Mouse (Mus musculus) neural tube, embryonic 11.5 days (tissue): ENCODE data around the gene Srcap. TPM values are rescaled to one million over a fixed set of nuclear protein-coding genes. Genes with fewer than 3 reads are reported as not detected.
A peak's percentile ranks its signal among the peaks of the same experiment; 100 is the strongest.
"Not testable (repeated sequence)": the region's sequence is repeated elsewhere in the genome, so short reads cannot be mapped to it uniquely, and the experiment has no call there.

Experiments used
- ATAC-seq: fragments of 200-750 bp; cut with Nextera tagmentation; 2 replicates; pipeline ENCODE4 v1.8.0; 2017; ENCODE audit warnings: moderate number of reproducible peaks, mild to moderate bottlenecking, moderate TSS enrichment, moderate library complexity; ENCODE audit not compliant: insufficient read depth, low FRiP score, low TSS enrichment
- DNase-seq: peaks from one replicate; pipeline ENCODE4 v3.0.0-alpha.2; 2015; ENCODE audit warnings: low spot score
- H3K27ac ChIP-seq: fragments of 300-500 bp; sonication (generic); 2 replicates; pipeline ENCODE4 v1.5.1; 2014; ENCODE audit warnings: low read depth, mild to moderate bottlenecking, low read length
- H3K27me3 ChIP-seq: fragments of 300-500 bp; sonication (generic); 2 replicates; pipeline ENCODE4 v1.6.1; 2014; ENCODE audit warnings: mild to moderate bottlenecking, low read length, mixed read lengths; ENCODE audit not compliant: control insufficient read depth, insufficient read depth
- H3K36me3 ChIP-seq: fragments of 300-500 bp; sonication (generic); 2 replicates; pipeline ENCODE4 v1.6.1; 2014; ENCODE audit warnings: mild to moderate bottlenecking, low read length, moderate library complexity, mixed read lengths; ENCODE audit not compliant: control insufficient read depth, insufficient read depth
- H3K4me1 ChIP-seq: fragments of 300-500 bp; sonication (generic); 2 replicates; pipeline ENCODE4 v1.6.1; 2014; ENCODE audit warnings: low read length, mixed read lengths; ENCODE audit not compliant: control insufficient read depth, insufficient read depth
- H3K4me2 ChIP-seq: fragments of 300-500 bp; sonication (generic); 2 replicates; pipeline ENCODE4 v1.6.1; 2014; ENCODE audit warnings: low read depth, mild to moderate bottlenecking, moderate library complexity
- H3K4me3 ChIP-seq: fragments of 300-500 bp; sonication (generic); 2 replicates; pipeline ENCODE4 v1.5.1; 2014; ENCODE audit warnings: low read depth, low read length
- H3K9ac ChIP-seq: fragments of 300-500 bp; sonication (generic); 2 replicates; pipeline ENCODE4 v1.6.1; 2014; ENCODE audit warnings: mild to moderate bottlenecking, low read length
- H3K9me3 ChIP-seq: fragments of 300-500 bp; sonication (generic); 2 replicates; pipeline ENCODE4 v1.6.1; 2016; ENCODE audit warnings: low read length; ENCODE audit not compliant: control insufficient read depth
- WGBS: fragments of 180-500 bp; shearing (Covaris S2); extraction: QIAGEN DNeasy Blood & Tissue Kit; methylation state at CpG from one replicate; pipeline ENCODE4 v1.1.7; 2014; 5-methylcytosine and 5-hydroxymethylcytosine counted together
- polyA plus RNA-seq: library from polyadenylated mRNA; unstranded; fragments of >200 nt; fragmentation: Nextera tagmentation; extraction: Ambion mirVana; gene quantifications from 2 replicates; pipeline ENCODE4 v1.2.1, GENCODE M21; 2014

The Srcap gene
- 58.3 and 66.0 TPM in 2 replicates for polyA plus RNA-seq

GRCm38 (mm10) chr7:127511808-127512230, at the start of gene Srcap:
TSS of gene Srcap (plus strand) at chr7:127511983.
- peak; percentile 96 for DNase-seq
- no peaks in the 10 kb centered on the region for H3K9me3 ChIP-seq
- H3K27me3 ChIP-seq: no peaks in the 10 kb centered on the region
- 0 out of 2 replicates have a peak, but pooled peaks cover 2% of the 10 kb centered on the region for H3K36me3 ChIP-seq
- peak; percentile 97 for ATAC-seq
- peak within 1 kb of the TSS; percentile 82 for H3K4me3 ChIP-seq
- H3K4me1 ChIP-seq: peaks cover 7% of the 10 kb centered on the region; the same call in 1 of the 2 replicates
- H3K4me2 ChIP-seq: peak within 1 kb of the TSS; percentile 40
- peak within 1 kb of the TSS; percentile 97 for H3K27ac ChIP-seq
- WGBS: 0% methylated on average over 37 of the region's 37 CpGs
- H3K9ac ChIP-seq: peak within 1 kb of the TSS; percentile 89

- Histone ChIP-seq H3K9me3 (no peaks in the 10 kb centered on the region), H3K27me3 (no peaks in the 10 kb centered on the region), H3K36me3 (peaks cover 5% of the 10 kb centered on the region), H3K4me3 (no peak overlapping the region), H3K4me2 (no peak overlapping the region), H3K27ac (no peak overlapping the region), H3K4me1 (no peaks in the 10 kb centered on the region; the same call in 1 of the 2 replicates), H3K9ac (no peak overlapping the region)
- DNase-seq (no peak), ATAC-seq (no peak)
- WGBS: 92% methylated on average over 3 of the region's 3 CpGs
These were observed 46.6 kb upstream of the Srcap start for GRCm38 (mm10) chr7:127465191-127465590.

- H3K36me3 ChIP-seq, DNase-seq, H3K27ac ChIP-seq, H3K4me3 ChIP-seq, H3K4me2 ChIP-seq, H3K9me3 ChIP-seq, H3K4me1 ChIP-seq, H3K9ac ChIP-seq, ATAC-seq, H3K27me3 ChIP-seq: not testable (repeated sequence)
- 97% methylated on average over 2 of the region's 2 CpGs for WGBS
These were observed 46.1 kb upstream of the Srcap start for GRCm38 (mm10) chr7:127465670-127466069.

- 94% methylated on average over 4 of the region's 4 CpGs for WGBS
- Histone ChIP-seq H3K4me3 (no peak overlapping the region), H3K4me1 (no peaks in the 10 kb centered on the region; the same call in 1 of the 2 replicates), H3K27me3 (no peaks in the 10 kb centered on the region), H3K27ac (no peak overlapping the region), H3K9ac (no peak overlapping the region), H3K36me3 (peaks cover 5% of the 10 kb centered on the region; the same call in 1 of the 2 replicates), H3K9me3 (no peaks in the 10 kb centered on the region), H3K4me2 (no peak overlapping the region)
- DNase-seq: no peak
- ATAC-seq: no peak
These were observed 45.2 kb upstream of the Srcap start for GRCm38 (mm10) chr7:127466606-127467005.

- Histone ChIP-seq H3K36me3 (peaks cover 12% of the 10 kb centered on the region), H3K4me1 (peaks cover 7% of the 10 kb centered on the region), H3K4me2 (peak overlapping the region; percentile 76), H3K4me3 (peak overlapping the region; percentile 87), H3K27ac (peak overlapping the region; percentile 96), H3K27me3 (no peaks in the 10 kb centered on the region), H3K9ac (peak overlapping the region; percentile 89), H3K9me3 (no peaks in the 10 kb centered on the region)
- WGBS: 11% methylated on average over 10 of the region's 10 CpGs
- ATAC-seq: peak; percentile 18; the same call in 1 of the 2 replicates
- peak; percentile 54 for DNase-seq
These were observed 41.6 kb upstream of the Srcap start for GRCm38 (mm10) chr7:127470011-127470715.

- Histone ChIP-seq H3K4me3 (peak overlapping the region; percentile 87), H3K4me2 (peak overlapping the region; percentile 76), H3K9ac (peak overlapping the region; percentile 89), H3K9me3 (no peaks in the 10 kb centered on the region), H3K27ac (peak overlapping the region; percentile 96), H3K27me3 (no peaks in the 10 kb centered on the region), H3K36me3 (peaks cover 20% of the 10 kb centered on the region), H3K4me1 (peaks cover 7% of the 10 kb centered on the region)
- DNase-seq (peak; percentile 92), ATAC-seq (peak; percentile 90)
- WGBS: under 1% methylated on average over 45 of the region's 46 CpGs
These were observed 40.8 kb upstream of the Srcap start for GRCm38 (mm10) chr7:127470743-127471645.

GRCm38 (mm10) chr7:127471646-127472010, 40.2 kb upstream of the Srcap start:
- H3K9me3 ChIP-seq: no peaks in the 10 kb centered on the region
- peak overlapping the region; percentile 96 for H3K27ac ChIP-seq
- peaks cover 19% of the 10 kb centered on the region for H3K36me3 ChIP-seq
- DNase-seq (no peak), ATAC-seq (peak; percentile 24; the same call in 1 of the 2 replicates)
- H3K4me3 ChIP-seq: peak overlapping the region; percentile 87
- peak overlapping the region; percentile 76 for H3K4me2 ChIP-seq
- no peaks in the 10 kb centered on the region for H3K27me3 ChIP-seq
- H3K4me1 ChIP-seq: peaks cover 7% of the 10 kb centered on the region
- WGBS: under 1% methylated on average over 25 of the region's 25 CpGs
- H3K9ac ChIP-seq: peak overlapping the region; percentile 89

- Histone ChIP-seq H3K36me3 (peaks cover 18% of the 10 kb centered on the region), H3K4me1 (peaks cover 7% of the 10 kb centered on the region), H3K4me3 (peak overlapping the region; percentile 87), H3K9me3 (no peaks in the 10 kb centered on the region), H3K9ac (peak overlapping the region; percentile 89), H3K4me2 (peak overlapping the region; percentile 76), H3K27ac (peak overlapping the region; percentile 96), H3K27me3 (no peaks in the 10 kb centered on the region)
- ATAC-seq: no peak
- DNase-seq: peak; percentile 17
- 0% methylated on average over 7 of the region's 7 CpGs for WGBS
These were observed 39.7 kb upstream of the Srcap start for GRCm38 (mm10) chr7:127472060-127472459.
